Mouse (Mus musculus): ENCODE data around the gene Pdik1l. TPM values are rescaled to one million over a fixed set of nuclear protein-coding genes. Genes with fewer than 3 reads are reported as not detected.

The Pdik1l gene
- polyA plus RNA-seq, 1 experiment from 2014 or later: 32.4 TPM

Other genes starting within 250 kb of the Pdik1l start
- not detected in 2 replicates for gene Zfp683, start 234.1 kb downstream of the Pdik1l start, polyA plus RNA-seq (2015; fragmentation: Nextera tagmentation; extraction: Ambion mirVana)
- gene Crybg2, start 227.1 kb downstream of the Pdik1l start, polyA plus RNA-seq (2015; fragmentation: Nextera tagmentation; extraction: Ambion mirVana): 0.47 and 0.53 TPM in 2 replicates
- 2.2 and 2.6 TPM in 2 replicates for gene Cd52, start 192.8 kb downstream of the Pdik1l start, polyA plus RNA-seq (2015; fragmentation: Nextera tagmentation; extraction: Ambion mirVana)
- gene Ubxn11, start 185.3 kb downstream of the Pdik1l start, polyA plus RNA-seq (2015; fragmentation: Nextera tagmentation; extraction: Ambion mirVana): 6.2 and 9.4 TPM in 2 replicates
- 285 TPM in 2 replicates for gene Sh3bgrl3, start 159.1 kb downstream of the Pdik1l start, polyA plus RNA-seq (2015; fragmentation: Nextera tagmentation; extraction: Ambion mirVana)
- gene Cep85, start 100.8 kb downstream of the Pdik1l start, polyA plus RNA-seq (2015; fragmentation: Nextera tagmentation; extraction: Ambion mirVana): 22.6 and 22.8 TPM in 2 replicates
- gene Gm7534, start 84.9 kb downstream of the Pdik1l start, polyA plus RNA-seq (2015; fragmentation: Nextera tagmentation; extraction: Ambion mirVana): not detected in 2 replicates
- gene Catsper4, start 60.5 kb downstream of the Pdik1l start, polyA plus RNA-seq (2015; fragmentation: Nextera tagmentation; extraction: Ambion mirVana): not detected in 2 replicates
- gene Cnksr1, start 49.5 kb downstream of the Pdik1l start, polyA plus RNA-seq (2015; fragmentation: Nextera tagmentation; extraction: Ambion mirVana): not detected in 2 replicates
- 0.65 and 0.68 TPM in 2 replicates for gene E130218I03Rik, start 44.2 kb downstream of the Pdik1l start, polyA plus RNA-seq (2015; fragmentation: Nextera tagmentation; extraction: Ambion mirVana)
- gene Zfp593, start 42.3 kb downstream of the Pdik1l start, polyA plus RNA-seq (2015; fragmentation: Nextera tagmentation; extraction: Ambion mirVana): 16.6 and 17.2 TPM in 2 replicates
- gene Gm30191, start 41.0 kb downstream of the Pdik1l start, polyA plus RNA-seq (2015; fragmentation: Nextera tagmentation; extraction: Ambion mirVana): not detected in 2 replicates
- gene Grrp1, start 33.8 kb downstream of the Pdik1l start, polyA plus RNA-seq (2015; fragmentation: Nextera tagmentation; extraction: Ambion mirVana): 4.7 and 5.1 TPM in 2 replicates
- 0.16 TPM in 1 of 2 replicates, not detected in the other for gene Trim63, start 27.2 kb upstream of the Pdik1l start, polyA plus RNA-seq (2015; fragmentation: Nextera tagmentation; extraction: Ambion mirVana)
- not detected in 2 replicates for gene Slc30a2, start 55.3 kb upstream of the Pdik1l start, polyA plus RNA-seq (2015; fragmentation: Nextera tagmentation; extraction: Ambion mirVana)
- gene Extl1, start 96.0 kb upstream of the Pdik1l start, polyA plus RNA-seq (2015; fragmentation: Nextera tagmentation; extraction: Ambion mirVana): 0.12 and 0.37 TPM in 2 replicates
- gene Pafah2, start 108.4 kb upstream of the Pdik1l start, polyA plus RNA-seq (2015; fragmentation: Nextera tagmentation; extraction: Ambion mirVana): 6.3 and 6.5 TPM in 2 replicates
- gene Stmn1, start 180.4 kb upstream of the Pdik1l start, polyA plus RNA-seq (2015; fragmentation: Nextera tagmentation; extraction: Ambion mirVana): 6,579 and 6,954 TPM in 2 replicates
- 5.5 and 6.0 TPM in 2 replicates for gene Paqr7, start 208.8 kb upstream of the Pdik1l start, polyA plus RNA-seq (2015; fragmentation: Nextera tagmentation; extraction: Ambion mirVana)
- 10.6 and 11.9 TPM in 2 replicates for gene Aunip, start 223.1 kb upstream of the Pdik1l start, polyA plus RNA-seq (2015; fragmentation: Nextera tagmentation; extraction: Ambion mirVana)
- 132 and 139 TPM in 2 replicates for gene Mtfr1l, start 247.5 kb upstream of the Pdik1l start, polyA plus RNA-seq (2015; fragmentation: Nextera tagmentation; extraction: Ambion mirVana)

All from forebrain, embryonic 13.5 days (tissue).